9 mouse cellular contexts compared by ENCODE assay signal in genomic region chr2:125428811-125429438, GRCm38 (mm10).
DNase-seq lines count a peak whose midpoint lies in the region; ATAC-seq and TF ChIP-seq lines count a peak whose summit lies in the region.
"Had no signal": no experiment of that assay in that cellular context is flagged by ENCODE, and none has a peak within 500 bp of the region (broad histone marks: within the 10 kb centered on the region; RNA-seq: fewer than 3 reads in every experiment).

No protein-coding gene starts in this region.

- intact Hi-C loops in gastrocnemius, adult 2 months (cut with DNase I), result loop anchor here (5.0 kb wide), 1 partner anchor 107 kb away; no protein-coding TSS in a partner anchor

- peak; percentile 11 for DNase-seq in adrenal gland, postnatal 14 days
- no peak for DNase-seq in adrenal gland, adult 2 months
- DNase-seq in kidney, adult 18-20 months, result peak; percentile 37
- peak; percentile 87 for DNase-seq in gastrocnemius, adult 2 months
- peak; percentile 60 for DNase-seq in lung, postnatal 0 days (ENCODE audit: low spot score)
- no peak for DNase-seq in thymus, postnatal 10 days (ENCODE audit: low spot score in 2 of 2)

- H3K36me3 ChIP-seq in kidney, embryonic 16.5 days (ENCODE audit: insufficient read depth, low read length), result no peaks in the 10 kb centered on the region
- H3K36me3 ChIP-seq in lung, postnatal 0 days (ENCODE audit: insufficient read depth, low read length), result no peaks in the 10 kb centered on the region
- H3K36me3 ChIP-seq: neural tube, embryonic 15.5 days had no signal

- TF ChIP-seq CTCF in gastrocnemius, adult 2 months (IDR thresholded peaks at IDR 0.05), result no peak
- 0 out of 2 replicates have a peak, but pooled peaks have one; percentile 10 for TF ChIP-seq CTCF in lung, postnatal 0 days (IDR thresholded peaks at IDR 0.05)

- no peak overlapping the region for H3K4me3 ChIP-seq in kidney, embryonic 16.5 days (ENCODE audit: low read length)
- H3K4me3 ChIP-seq in gastrocnemius, adult 2 months, result no peak overlapping the region; the same call in 1 of the 2 replicates
- no peak overlapping the region for H3K4me3 ChIP-seq in lung, postnatal 0 days (ENCODE audit: low read depth, low read length)
- H3K4me3 ChIP-seq: neural tube, embryonic 15.5 days had no signal

- no peak overlapping the region for H3K9ac ChIP-seq in kidney, embryonic 16.5 days (replicated peaks; ENCODE audit: low read length)
- no peak overlapping the region for H3K9ac ChIP-seq in lung, postnatal 0 days (replicated peaks; ENCODE audit: low read depth)
- H3K9ac ChIP-seq: neural tube, embryonic 15.5 days had no signal

- no peaks in the 10 kb centered on the region for H3K27me3 ChIP-seq in kidney, embryonic 16.5 days (ENCODE audit: insufficient read depth, low read length)
- no peaks in the 10 kb centered on the region for H3K27me3 ChIP-seq in lung, postnatal 0 days (replicated peaks; ENCODE audit: insufficient read depth, low read length)
- H3K27me3 ChIP-seq: neural tube, embryonic 15.5 days had no signal

- ATAC-seq in kidney, embryonic 16.5 days (ENCODE audit: low FRiP score, low TSS enrichment), result no peak
- ATAC-seq in lung, postnatal 0 days, result peak; percentile 63
- no peak for ATAC-seq in activated CD4-positive, CD25-positive, alpha-beta regulatory T cell, adult 4 months

- WGBS in kidney, embryonic 16.5 days, result 78% methylated on average over 10 of the region's 10 CpGs
- WGBS in lung, postnatal 0 days, result 51% methylated on average over 10 of the region's 10 CpGs

- no peak overlapping the region for H3K4me2 ChIP-seq in kidney, embryonic 16.5 days (replicated peaks; ENCODE audit: low read depth, low read length)
- H3K4me2 ChIP-seq in lung, postnatal 0 days (replicated peaks; ENCODE audit: low read depth, low read length), result no peak overlapping the region
- H3K4me2 ChIP-seq: neural tube, embryonic 15.5 days had no signal

- TF ChIP-seq EP300 in lung, postnatal 0 days (IDR thresholded peaks at IDR 0.05), result no peak

- H3K27ac ChIP-seq in kidney, embryonic 16.5 days (ENCODE audit: low read length), result no peak overlapping the region
- peak overlapping the region; percentile 69 for H3K27ac ChIP-seq in gastrocnemius, adult 2 months
- H3K27ac ChIP-seq in lung, postnatal 0 days (ENCODE audit: low read length), result no peak overlapping the region
- H3K27ac ChIP-seq: neural tube, embryonic 15.5 days had no signal

- no peaks in the 10 kb centered on the region for H3K9me3 ChIP-seq in kidney, embryonic 16.5 days (ENCODE audit: low read length)
- H3K9me3 ChIP-seq in lung, postnatal 0 days (ENCODE audit: low read length), result no peaks in the 10 kb centered on the region
- H3K9me3 ChIP-seq: neural tube, embryonic 15.5 days had no signal

- H3K4me1 ChIP-seq in kidney, embryonic 16.5 days (ENCODE audit: insufficient read depth, low read length), result no peaks in the 10 kb centered on the region
- no peaks in the 10 kb centered on the region for H3K4me1 ChIP-seq in lung, postnatal 0 days (ENCODE audit: insufficient read depth, low read depth, low read length)
- H3K4me1 ChIP-seq: neural tube, embryonic 15.5 days had no signal

Comparison
In these comparisons a context has a peak if more than half of its experiments do, and no peak if none do; other contexts are left out.
1. DNase-seq: peak in adrenal gland, postnatal 14 days (single experiment), kidney, adult 18-20 months (single experiment), gastrocnemius, adult 2 months (single experiment) and lung, postnatal 0 days (single experiment); none in adrenal gland, adult 2 months (single experiment) and thymus, postnatal 10 days (0 of 2).